Mouse (Mus musculus): ENCODE data around the gene Jak2. TPM values are rescaled to one million over a fixed set of nuclear protein-coding genes. Genes with fewer than 3 reads are reported as not detected.

Jak2 gene
- 11.7 and 11.8 TPM in 2 replicates for polyA plus RNA-seq (2015; fragmentation: Nextera tagmentation; extraction: Ambion mirVana)

DNA sequence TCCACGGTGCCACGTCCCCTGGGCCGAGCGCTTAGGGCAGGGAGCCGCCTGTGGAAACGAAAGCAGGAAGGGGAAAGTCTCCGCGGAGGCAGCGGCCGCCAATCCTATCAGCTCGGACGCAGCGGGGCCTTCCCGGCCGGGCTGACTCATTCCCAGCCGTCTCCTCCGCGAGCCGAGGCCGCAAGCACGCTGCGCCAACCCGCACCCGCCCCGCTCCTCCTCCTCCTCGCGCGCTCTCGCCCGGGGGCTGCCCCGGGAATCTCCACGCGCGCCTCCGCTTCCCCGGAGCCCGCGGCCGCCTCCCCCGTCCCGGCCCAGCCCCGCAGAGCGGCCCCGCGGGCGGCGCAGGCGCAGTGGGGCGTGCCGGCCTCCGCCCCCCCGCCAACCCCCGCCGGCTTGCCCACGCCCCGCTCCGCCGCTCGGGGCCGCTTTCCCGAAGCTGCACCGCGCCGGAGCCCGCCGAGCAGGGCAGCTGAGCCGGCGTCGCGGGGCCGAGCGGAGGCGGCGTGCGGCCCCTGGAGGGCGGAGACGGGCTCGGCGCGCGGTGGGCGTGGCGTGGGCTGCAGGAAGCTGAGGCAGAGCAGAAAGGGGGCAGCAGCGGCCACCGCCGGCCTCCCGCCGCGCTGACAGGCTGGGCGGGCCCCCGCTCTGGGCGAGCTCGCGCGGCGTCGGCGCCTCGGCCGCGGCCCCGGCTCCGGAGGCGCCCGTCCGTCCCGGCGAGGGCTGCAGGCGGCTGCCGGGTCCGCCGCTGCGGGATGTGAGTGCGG, at the start of gene Jak2:
TSS of gene Jak2 (plus strand) at position 638 of the 767 bp plus-strand sequence.
- Histone ChIP-seq H3K27me3 (no peaks in the 10 kb centered on the region), H3K4me3 (replicated peaks) (peak within 1 kb of the TSS; percentile 90), H3K9me3 (replicated peaks) (no peaks in the 10 kb centered on the region), H3K9ac (peak within 1 kb of the TSS; percentile 90), H3K4me2 (replicated peaks) (peak within 1 kb of the TSS; percentile 81), H3K36me3 (no peaks in the 10 kb centered on the region), H3K4me1 (peaks cover 37% of the 10 kb centered on the region), H3K27ac (replicated peaks) (peak within 1 kb of the TSS; percentile 97)
- peak; percentile 94 for ATAC-seq (ENCODE audit: insufficient number of reproducible peaks, low FRiP score, low TSS enrichment, low read depth)
- WGBS: under 1% methylated on average over 80 of the region's 114 CpGs

GRCm38 (mm10) chr19:29203337-29203736, 48.3 kb upstream of the Jak2 start:
- H3K4me2 ChIP-seq (replicated peaks): no peak overlapping the region
- H3K4me1 ChIP-seq: peaks cover 9% of the 10 kb centered on the region; the same call in 1 of the 2 replicates
- H3K9me3 ChIP-seq (replicated peaks): no peaks in the 10 kb centered on the region
- no peak overlapping the region for H3K27ac ChIP-seq (replicated peaks)
- H3K27me3 ChIP-seq: no peaks in the 10 kb centered on the region
- H3K9ac ChIP-seq: no peak overlapping the region
- no peak overlapping the region for H3K4me3 ChIP-seq (replicated peaks)
- no peaks in the 10 kb centered on the region for H3K36me3 ChIP-seq
- ATAC-seq (ENCODE audit: insufficient number of reproducible peaks, low FRiP score, low TSS enrichment, low read depth): no peak
- WGBS: 60% methylated on average over 2 of the region's 2 CpGs

- peak overlapping the region; percentile 23; the same call in 1 of the 2 replicates for H3K27ac ChIP-seq (replicated peaks)
- H3K4me1 ChIP-seq: peaks cover 9% of the 10 kb centered on the region; the same call in 1 of the 2 replicates
- no peak overlapping the region for H3K4me3 ChIP-seq (replicated peaks)
- no peak overlapping the region for H3K4me2 ChIP-seq (replicated peaks)
- no peak for ATAC-seq (ENCODE audit: insufficient number of reproducible peaks, low FRiP score, low TSS enrichment, low read depth)
- no peak overlapping the region for H3K9ac ChIP-seq
- WGBS: 45% methylated on average over 4 of the region's 4 CpGs
- no peaks in the 10 kb centered on the region for H3K36me3 ChIP-seq
- no peaks in the 10 kb centered on the region for H3K27me3 ChIP-seq
- H3K9me3 ChIP-seq (replicated peaks): no peaks in the 10 kb centered on the region
Measured at GRCm38 (mm10) chr19:29204583-29204982, 47.0 kb upstream of the Jak2 start.

DNA sequence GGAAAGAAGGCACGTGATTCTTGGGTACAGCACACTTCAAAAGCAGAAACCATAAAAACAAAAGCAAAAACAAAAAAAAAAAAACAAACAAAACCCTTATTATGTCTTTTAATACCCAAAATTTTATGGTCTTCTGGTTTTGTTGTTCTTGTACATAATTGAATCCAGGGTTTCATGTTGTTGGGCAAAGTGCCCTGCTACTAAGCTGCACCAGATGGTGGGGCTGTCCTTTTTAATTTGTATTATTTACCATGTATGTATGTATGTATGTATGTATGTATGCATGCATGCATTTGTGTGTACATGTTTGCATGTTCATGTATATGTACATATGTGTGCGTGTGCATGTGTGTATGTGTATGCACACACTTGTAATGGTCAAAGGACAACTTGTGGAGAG, 46.4 kb upstream of the Jak2 start:
- Histone ChIP-seq H3K27me3 (no peaks in the 10 kb centered on the region), H3K4me1 (peaks cover 9% of the 10 kb centered on the region; the same call in 1 of the 2 replicates), H3K36me3 (no peaks in the 10 kb centered on the region), H3K9me3 (replicated peaks) (no peaks in the 10 kb centered on the region), H3K4me3 (replicated peaks) (no peak overlapping the region), H3K9ac (no peak overlapping the region), H3K4me2 (replicated peaks) (no peak overlapping the region), H3K27ac (replicated peaks) (no peak overlapping the region)
- 55% methylated on average over 2 of the region's 2 CpGs for WGBS
- ATAC-seq (ENCODE audit: insufficient number of reproducible peaks, low FRiP score, low TSS enrichment, low read depth): 0 out of 2 replicates have a peak, but pooled peaks have one; percentile 51

DNA sequence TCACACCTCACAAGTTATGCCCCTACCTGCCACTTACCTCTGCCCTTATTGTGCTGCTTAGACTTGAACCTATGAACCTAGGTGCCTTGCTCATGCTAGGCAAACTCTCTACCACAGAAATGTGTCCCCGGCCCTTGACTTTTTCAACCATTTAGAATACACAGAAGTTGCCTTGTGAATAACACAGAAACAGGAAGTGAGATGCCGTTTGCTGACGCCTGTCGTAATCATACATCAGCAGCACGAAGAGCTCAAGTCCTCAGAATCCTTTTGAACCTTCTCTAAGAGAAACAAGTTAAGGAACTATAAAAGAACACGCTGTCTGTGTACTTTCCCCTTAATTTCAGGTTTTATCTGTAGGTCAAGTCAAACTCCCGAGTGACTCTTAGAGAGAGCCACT, 41.7 kb upstream of the Jak2 start:
- 82% methylated on average over 7 of the region's 7 CpGs for WGBS
- H3K9me3 ChIP-seq (replicated peaks): no peaks in the 10 kb centered on the region
- ATAC-seq (ENCODE audit: insufficient number of reproducible peaks, low FRiP score, low TSS enrichment, low read depth): no peak

DNA sequence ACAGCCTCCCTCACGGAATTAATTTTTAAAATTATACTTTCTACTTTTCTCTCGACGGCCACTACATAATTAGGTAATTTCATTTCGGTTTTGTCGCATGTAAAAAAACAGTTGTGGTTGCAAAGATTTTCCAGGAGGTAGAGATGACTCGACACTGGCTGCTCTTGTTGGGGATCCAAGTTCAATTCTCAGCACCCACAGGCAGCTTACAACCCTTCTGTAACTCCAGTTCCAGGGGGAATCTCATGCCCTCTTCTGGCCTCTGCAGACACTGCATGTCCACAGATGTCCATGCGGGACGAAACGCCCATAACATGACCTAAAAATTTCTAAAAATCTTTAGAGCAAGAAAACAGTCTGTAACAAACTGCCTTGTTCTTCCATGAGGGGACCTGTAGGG, 41.3 kb upstream of the Jak2 start:
- H3K9ac ChIP-seq: no peak overlapping the region
- H3K4me3 ChIP-seq (replicated peaks): no peak overlapping the region
- WGBS: 82% methylated on average over 9 of the region's 9 CpGs
- no peak for ATAC-seq (ENCODE audit: insufficient number of reproducible peaks, low FRiP score, low TSS enrichment, low read depth)
- no peaks in the 10 kb centered on the region for H3K36me3 ChIP-seq
- H3K4me2 ChIP-seq (replicated peaks): no peak overlapping the region
- H3K27ac ChIP-seq (replicated peaks): no peak overlapping the region
- H3K27me3 ChIP-seq: no peaks in the 10 kb centered on the region
- no peaks in the 10 kb centered on the region for H3K4me1 ChIP-seq
- no peaks in the 10 kb centered on the region for H3K9me3 ChIP-seq (replicated peaks)

More for the DNA sequence above, 41.7 kb upstream of the Jak2 start:
- no peak overlapping the region for H3K4me2 ChIP-seq (replicated peaks)
- no peak overlapping the region for H3K9ac ChIP-seq
- H3K27me3 ChIP-seq: no peaks in the 10 kb centered on the region
- no peak overlapping the region for H3K4me3 ChIP-seq (replicated peaks)
- H3K36me3 ChIP-seq: no peaks in the 10 kb centered on the region
- peaks cover under 1% of the 10 kb centered on the region; the same call in 1 of the 2 replicates for H3K4me1 ChIP-seq
- H3K27ac ChIP-seq (replicated peaks): no peak overlapping the region

GRCm38 (mm10) chr19:29215811-29216509, 35.7 kb upstream of the Jak2 start:
- no peak for ATAC-seq (ENCODE audit: insufficient number of reproducible peaks, low FRiP score, low TSS enrichment, low read depth)
- H3K27ac ChIP-seq (replicated peaks): no peak overlapping the region
- H3K27me3 ChIP-seq: no peaks in the 10 kb centered on the region
- no peaks in the 10 kb centered on the region for H3K4me1 ChIP-seq
- H3K9me3 ChIP-seq (replicated peaks): no peaks in the 10 kb centered on the region
- H3K4me3 ChIP-seq (replicated peaks): no peak overlapping the region
- 65% methylated on average over 8 of the region's 8 CpGs for WGBS
- no peak overlapping the region for H3K4me2 ChIP-seq (replicated peaks)
- H3K9ac ChIP-seq: no peak overlapping the region
- H3K36me3 ChIP-seq: no peaks in the 10 kb centered on the region

DNA sequence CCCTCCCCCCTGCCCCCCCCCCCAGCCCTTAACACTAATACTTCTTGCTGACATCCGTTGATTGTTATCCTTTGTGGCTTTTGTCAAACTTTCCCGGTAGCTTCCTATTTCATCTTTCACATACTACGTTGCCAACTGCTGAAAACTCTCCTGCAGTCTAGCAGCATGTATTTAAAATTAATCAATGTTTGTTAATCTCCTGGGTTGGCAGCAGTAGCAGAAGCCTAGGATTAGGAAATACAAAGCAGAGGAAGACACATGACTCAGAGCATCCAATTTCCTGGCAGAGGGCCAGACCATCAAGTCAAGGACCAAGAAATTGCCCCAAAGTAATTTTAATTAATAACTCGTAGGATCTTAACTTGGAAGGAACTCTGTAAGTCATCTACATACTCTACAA, 29.8 kb upstream of the Jak2 start:
- no peak overlapping the region for H3K9ac ChIP-seq
- H3K9me3 ChIP-seq (replicated peaks): no peaks in the 10 kb centered on the region
- no peaks in the 10 kb centered on the region for H3K4me1 ChIP-seq
- no peaks in the 10 kb centered on the region for H3K36me3 ChIP-seq
- no peak overlapping the region for H3K4me2 ChIP-seq (replicated peaks)
- H3K27ac ChIP-seq (replicated peaks): no peak overlapping the region
- WGBS: 52% methylated on average over 4 of the region's 4 CpGs
- H3K4me3 ChIP-seq (replicated peaks): no peak overlapping the region
- no peaks in the 10 kb centered on the region for H3K27me3 ChIP-seq
- no peak for ATAC-seq (ENCODE audit: insufficient number of reproducible peaks, low FRiP score, low TSS enrichment, low read depth)

- H3K4me1 ChIP-seq: no peaks in the 10 kb centered on the region
- H3K9me3 ChIP-seq (replicated peaks): no peaks in the 10 kb centered on the region
- H3K27me3 ChIP-seq: no peaks in the 10 kb centered on the region
- no peak overlapping the region for H3K4me3 ChIP-seq (replicated peaks)
- ATAC-seq (ENCODE audit: insufficient number of reproducible peaks, low FRiP score, low TSS enrichment, low read depth): no peak
- H3K27ac ChIP-seq (replicated peaks): no peak overlapping the region
- H3K9ac ChIP-seq: no peak overlapping the region
- H3K4me2 ChIP-seq (replicated peaks): no peak overlapping the region
- H3K36me3 ChIP-seq: no peaks in the 10 kb centered on the region
Measured at GRCm38 (mm10) chr19:29224968-29225367, 26.7 kb upstream of the Jak2 start.

DNA sequence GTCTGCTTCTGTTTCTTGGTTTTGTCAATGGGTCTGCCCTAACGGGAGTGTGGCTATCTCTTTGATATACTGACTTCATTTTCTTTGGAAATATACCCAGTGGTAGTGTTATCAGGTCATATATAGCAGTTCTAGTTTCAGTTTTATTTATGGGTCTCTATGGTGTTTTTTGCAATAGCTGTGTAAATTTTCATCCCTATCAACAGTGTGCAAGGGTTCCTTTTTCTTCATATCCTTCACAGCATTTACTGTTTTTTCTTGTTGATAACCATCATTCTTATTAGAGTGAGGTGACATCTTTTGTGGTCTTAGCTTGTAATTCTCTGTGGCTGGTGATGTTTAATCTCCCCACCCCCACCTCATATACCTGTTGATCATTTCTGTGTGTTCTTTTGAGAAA, 24.6 kb upstream of the Jak2 start:
- 80% methylated on average over 1 of the region's 1 CpGs for WGBS
- Histone ChIP-seq H3K36me3 (no peaks in the 10 kb centered on the region), H3K9me3 (replicated peaks) (no peaks in the 10 kb centered on the region), H3K27ac (replicated peaks) (no peak overlapping the region), H3K4me3 (replicated peaks) (no peak overlapping the region), H3K27me3 (no peaks in the 10 kb centered on the region), H3K4me1 (no peaks in the 10 kb centered on the region), H3K9ac (no peak overlapping the region), H3K4me2 (replicated peaks) (no peak overlapping the region)
- ATAC-seq (ENCODE audit: insufficient number of reproducible peaks, low FRiP score, low TSS enrichment, low read depth): no peak

GRCm38 (mm10) chr19:29227941-29228590, 23.6 kb upstream of the Jak2 start:
- no peaks in the 10 kb centered on the region for H3K4me1 ChIP-seq
- ATAC-seq (ENCODE audit: insufficient number of reproducible peaks, low FRiP score, low TSS enrichment, low read depth): no peak
- H3K27ac ChIP-seq (replicated peaks): no peak overlapping the region
- no peaks in the 10 kb centered on the region for H3K9me3 ChIP-seq (replicated peaks)
- H3K4me2 ChIP-seq (replicated peaks): no peak overlapping the region
- H3K4me3 ChIP-seq (replicated peaks): no peak overlapping the region
- H3K36me3 ChIP-seq: no peaks in the 10 kb centered on the region
- H3K9ac ChIP-seq: no peak overlapping the region
- H3K27me3 ChIP-seq: no peaks in the 10 kb centered on the region
- 69% methylated on average over 9 of the region's 9 CpGs for WGBS
